Comparison of ENCODE assay signal across 30 mouse cellular contexts in genomic region chr5:34910504-34910815, GRCm38 (mm10). TPM values are rescaled to one million over a fixed set of nuclear protein-coding genes. Genes with fewer than 3 reads are reported as not detected.
DNase-seq lines count a peak whose midpoint lies in the region; ATAC-seq lines count a peak whose summit lies in the region.
"Had no signal": no experiment of that assay in that cellular context is flagged by ENCODE, and none has a peak within 500 bp of the region (broad histone marks: within the 10 kb centered on the region; RNA-seq: fewer than 3 reads in every experiment).

No protein-coding gene starts in this region.

- H3K9ac ChIP-seq in liver, embryonic 13.5 days: peak overlapping the region; percentile 46
- no peak overlapping the region for H3K9ac ChIP-seq in hindbrain, embryonic 14.5 days
- no peak overlapping the region for H3K9ac ChIP-seq in forebrain, embryonic 11.5 days (ENCODE audit: low read length)
- H3K9ac ChIP-seq: embryonic facial prominence, embryonic 15.5 days; forebrain, embryonic 12.5 days; hindbrain, embryonic 13.5 days; limb, embryonic 12.5 days; midbrain, embryonic 12.5 days; neural tube, embryonic 12.5 days; stomach, embryonic 15.5 days had no signal

- H3K4me1 ChIP-seq in erythroblast, embryonic 14.5 days (ENCODE audit: control insufficient read depth): peaks cover 59% of the 10 kb centered on the region
- H3K4me1 ChIP-seq in liver, embryonic 13.5 days (replicated peaks): peaks cover 42% of the 10 kb centered on the region
- H3K4me1 ChIP-seq in hindbrain, embryonic 14.5 days (replicated peaks; ENCODE audit: control insufficient read depth, insufficient read depth, low read length): no peaks in the 10 kb centered on the region
- H3K4me1 ChIP-seq in forebrain, embryonic 11.5 days (replicated peaks; ENCODE audit: control insufficient read depth, insufficient read depth, low read length): 0 out of 2 replicates have a peak, but pooled peaks cover 3% of the 10 kb centered on the region
- H3K4me1 ChIP-seq: embryonic facial prominence, embryonic 10.5 days; limb, embryonic 12.5 days had no signal

- H3K27ac ChIP-seq in liver, embryonic 13.5 days: peak overlapping the region; percentile 96
- H3K27ac ChIP-seq in hindbrain, embryonic 14.5 days: no peak overlapping the region
- H3K27ac ChIP-seq in forebrain, embryonic 11.5 days (ENCODE audit: low read depth, low read length): no peak overlapping the region
- H3K27ac ChIP-seq: embryonic facial prominence, embryonic 10.5 days; embryonic facial prominence, embryonic 15.5 days; forebrain, embryonic 12.5 days; heart, embryonic 10.5 days; hindbrain, embryonic 13.5 days; limb, embryonic 12.5 days; midbrain, embryonic 12.5 days; neural tube, embryonic 12.5 days; stomach, embryonic 15.5 days had no signal

- no peaks in the 10 kb centered on the region for H3K9me3 ChIP-seq in erythroblast, embryonic 14.5 days (ENCODE audit: control insufficient read depth, low read length)
- H3K9me3 ChIP-seq in liver, embryonic 13.5 days (replicated peaks): no peaks in the 10 kb centered on the region
- no peaks in the 10 kb centered on the region for H3K9me3 ChIP-seq in hindbrain, embryonic 14.5 days (ENCODE audit: control insufficient read depth, low read length)
- H3K9me3 ChIP-seq in forebrain, embryonic 11.5 days (ENCODE audit: control insufficient read depth, low read length): no peaks in the 10 kb centered on the region
- H3K9me3 ChIP-seq: embryonic facial prominence, embryonic 10.5 days; embryonic facial prominence, embryonic 15.5 days; forebrain, embryonic 12.5 days; heart, embryonic 10.5 days; hindbrain, embryonic 13.5 days; limb, embryonic 12.5 days; midbrain, embryonic 12.5 days; neural tube, embryonic 12.5 days; stomach, embryonic 15.5 days had no signal

- WGBS in liver, embryonic 13.5 days (ENCODE audit: insufficient replicate concordance): 65% methylated on average over 4 of the region's 4 CpGs
- WGBS in hindbrain, embryonic 14.5 days: 84% methylated on average over 4 of the region's 4 CpGs
- 79% methylated on average over 4 of the region's 4 CpGs for WGBS in forebrain, embryonic 11.5 days

- peaks cover 82% of the 10 kb centered on the region for H3K36me3 ChIP-seq in erythroblast, embryonic 14.5 days (ENCODE audit: control insufficient read depth)
- peaks cover 53% of the 10 kb centered on the region for H3K36me3 ChIP-seq in liver, embryonic 13.5 days
- H3K36me3 ChIP-seq in hindbrain, embryonic 14.5 days (replicated peaks; ENCODE audit: control insufficient read depth, insufficient read depth): peaks cover 54% of the 10 kb centered on the region
- H3K36me3 ChIP-seq in forebrain, embryonic 11.5 days (ENCODE audit: control insufficient read depth, insufficient read depth, low read length): no peaks in the 10 kb centered on the region; the same call in 1 of the 2 replicates

- peak overlapping the region; percentile 20 for H3K4me3 ChIP-seq in erythroblast, embryonic 14.5 days (replicated peaks)
- no peak overlapping the region for H3K4me3 ChIP-seq in liver, embryonic 13.5 days (replicated peaks)
- no peak overlapping the region for H3K4me3 ChIP-seq in hindbrain, embryonic 14.5 days (replicated peaks; ENCODE audit: low read length)
- H3K4me3 ChIP-seq in forebrain, embryonic 11.5 days (ENCODE audit: low read depth, low read length): no peak overlapping the region
- H3K4me3 ChIP-seq: embryonic facial prominence, embryonic 10.5 days; embryonic facial prominence, embryonic 15.5 days; forebrain, embryonic 12.5 days; heart, embryonic 10.5 days; hindbrain, embryonic 13.5 days; limb, embryonic 12.5 days; midbrain, embryonic 12.5 days; myocyte; neural tube, embryonic 12.5 days; stomach, embryonic 15.5 days had no signal

- no peaks in the 10 kb centered on the region for H3K27me3 ChIP-seq in erythroblast, embryonic 14.5 days (ENCODE audit: control insufficient read depth)
- no peaks in the 10 kb centered on the region for H3K27me3 ChIP-seq in liver, embryonic 13.5 days
- no peaks in the 10 kb centered on the region for H3K27me3 ChIP-seq in hindbrain, embryonic 14.5 days (ENCODE audit: control insufficient read depth, insufficient read depth, low read length)
- no peaks in the 10 kb centered on the region for H3K27me3 ChIP-seq in forebrain, embryonic 11.5 days (ENCODE audit: control insufficient read depth, insufficient read depth, low read length)
- H3K27me3 ChIP-seq: embryonic facial prominence, embryonic 15.5 days; forebrain, embryonic 12.5 days; hindbrain, embryonic 13.5 days; limb, embryonic 12.5 days; midbrain, embryonic 12.5 days; neural tube, embryonic 12.5 days; stomach, embryonic 15.5 days had no signal

- peak; percentile 65 for ATAC-seq in liver, embryonic 13.5 days (ENCODE audit: low read depth)
- ATAC-seq in megakaryocyte-erythroid progenitor cell, adult 5-6 weeks (replicated peaks; ENCODE audit: low FRiP score, low TSS enrichment, poor library complexity, severe bottlenecking): peak; percentile 31; the same call in 1 of the 2 replicates
- ATAC-seq in hindbrain, embryonic 14.5 days (ENCODE audit: low FRiP score): no peak
- ATAC-seq in forebrain, embryonic 11.5 days (replicated peaks; ENCODE audit: low FRiP score): no peak
- ATAC-seq: inflammation-experienced regulatory T-cells, adult 6 months had no signal

- peak; percentile 21 for DNase-seq in c-Kit-positive CD71-positive TER-119-positive erythroid progenitor cells, embryonic 14.5 days (ENCODE audit: low spot score)
- no peak for DNase-seq in liver, embryonic 13.5 days
- no peak for DNase-seq in hindbrain, embryonic 14.5 days (ENCODE audit: low spot score)
- no peak for DNase-seq in forebrain, embryonic 11.5 days (ENCODE audit: low spot score)
- DNase-seq: adrenal gland, adult 2 months; adrenal gland, postnatal 36 days; B cell, adult 2 months; cerebellum, adult 8-10 months; cerebellum, postnatal 25 days; gastrocnemius, postnatal 25 days; heart, adult 11 months; heart, postnatal 36 days; kidney, adult 11 months; kidney, postnatal 14 days; lung, adult 18-20 months; lung, postnatal 10 days; right cerebral cortex, postnatal 4 days had no signal

- H3K4me2 ChIP-seq in liver, embryonic 13.5 days: peak overlapping the region; percentile 38
- no peak overlapping the region for H3K4me2 ChIP-seq in hindbrain, embryonic 14.5 days (replicated peaks)
- H3K4me2 ChIP-seq in forebrain, embryonic 11.5 days (ENCODE audit: low read depth, low read length, severe bottlenecking): no peak overlapping the region
- H3K4me2 ChIP-seq: embryonic facial prominence, embryonic 15.5 days; forebrain, embryonic 12.5 days; hindbrain, embryonic 13.5 days; limb, embryonic 12.5 days; midbrain, embryonic 12.5 days; neural tube, embryonic 12.5 days; stomach, embryonic 15.5 days had no signal

RNA-seq across cellular contexts. Expression of gene Msantd1, which starts 2.6 kb away (rescaled TPM):
- 0.29 and 0.81 TPM in 2 replicates for polyA plus RNA-seq in erythroblast, embryonic 14.5 days (2012)
- polyA plus RNA-seq in liver, embryonic 13.5 days (2015; fragmentation: Nextera tagmentation; extraction: Ambion mirVana): 0.17 and 0.24 TPM in 2 replicates
- 2.9 and 4.5 TPM in 2 replicates for total RNA-seq in megakaryocyte-erythroid progenitor cell, adult 5-6 weeks (2014; fragmentation: Nextera tagmentation)
- 0.38 TPM in 1 of 2 replicates, not detected in the other for total RNA-seq in megakaryocyte-erythroid progenitor cell, adult 5-6 weeks (2017)
- polyA plus RNA-seq in hindbrain, embryonic 14.5 days (2014; fragmentation: Nextera tagmentation; extraction: Ambion mirVana): 2.6 and 5.3 TPM in 2 replicates
- 2.5 and 2.8 TPM in 2 replicates for polyA plus RNA-seq in forebrain, embryonic 11.5 days (2014; fragmentation: Nextera tagmentation; extraction: Ambion mirVana)
- polyA plus RNA-seq: myocyte had no signal

RNA-seq across cellular contexts. Expression of gene Rgs12, which starts 38.8 kb away (rescaled TPM):
- 8.3 and 9.3 TPM in 2 replicates for polyA plus RNA-seq in erythroblast, embryonic 14.5 days (2012)
- polyA plus RNA-seq in liver, embryonic 13.5 days (2015; fragmentation: Nextera tagmentation; extraction: Ambion mirVana): 21.7 and 28.8 TPM in 2 replicates
- 40.7 and 47.4 TPM in 2 replicates for total RNA-seq in megakaryocyte-erythroid progenitor cell, adult 5-6 weeks (2014; fragmentation: Nextera tagmentation)
- 30.6 and 38.2 TPM in 2 replicates for total RNA-seq in megakaryocyte-erythroid progenitor cell, adult 5-6 weeks (2017)
- polyA plus RNA-seq in hindbrain, embryonic 14.5 days (2014; fragmentation: Nextera tagmentation; extraction: Ambion mirVana): 34.1 and 36.5 TPM in 2 replicates
- polyA plus RNA-seq in forebrain, embryonic 11.5 days (2014; fragmentation: Nextera tagmentation; extraction: Ambion mirVana): 54.4 and 55.9 TPM in 2 replicates

Comparison
In these comparisons a context has a peak if more than half of its experiments do, and no peak if none do; other contexts are left out.
1. ATAC-seq: peak in liver, embryonic 13.5 days (single experiment) and megakaryocyte-erythroid progenitor cell, adult 5-6 weeks (single experiment); none in hindbrain, embryonic 14.5 days (single experiment) and forebrain, embryonic 11.5 days (single experiment).